Mouse (Mus musculus): ENCODE results near the gene Hsd17b11. TPM values are rescaled to one million over a fixed set of nuclear protein-coding genes. Genes with fewer than 3 reads are reported as not detected.

Hsd17b11 gene
- total RNA-seq, 1 experiment, result 45.6 TPM

DNA sequence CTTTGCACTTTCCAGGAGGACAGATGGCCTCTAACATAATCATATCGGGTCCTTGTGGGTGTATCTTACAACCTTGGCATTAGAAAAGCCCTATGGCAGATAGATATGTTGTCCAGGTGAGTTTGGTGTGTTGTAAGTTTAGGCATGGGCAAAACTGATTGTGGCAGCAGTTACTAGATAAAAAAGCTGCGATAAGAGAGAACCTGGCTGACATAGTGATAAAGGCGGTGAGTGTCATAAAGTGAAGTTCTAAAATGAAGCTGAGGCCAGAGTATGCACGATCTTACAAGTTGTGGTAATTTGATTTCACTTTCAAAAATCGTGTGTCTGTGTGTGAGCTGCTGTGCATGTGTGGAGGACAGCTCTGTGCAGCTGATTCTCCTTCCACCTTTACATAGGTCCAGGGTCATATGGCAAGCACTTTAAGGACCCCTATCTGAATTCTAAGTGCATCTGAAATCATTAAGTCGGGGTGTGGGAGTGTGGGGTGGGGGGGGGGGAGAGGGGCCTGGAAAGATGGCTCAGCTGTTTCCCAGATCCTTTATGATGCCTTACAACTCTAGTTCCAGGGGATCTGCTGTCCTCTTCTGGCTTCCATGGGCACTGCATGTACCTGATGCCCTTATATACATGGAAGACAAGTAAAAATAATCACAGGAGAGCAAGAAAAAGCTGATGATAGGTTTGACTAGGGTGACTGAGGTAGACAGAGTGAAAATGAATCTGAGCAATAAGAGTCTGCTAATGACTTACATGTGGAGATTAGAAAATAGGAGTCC is 17.6 kb upstream of the Hsd17b11 start:
- DNase-seq (ENCODE audit: low read depth, low spot score), result no peak
- TF ChIP-seq ZNF384 (IDR thresholded peaks at IDR 0.05; ENCODE audit: low read depth, low read length) (no peak), CHD2 (IDR thresholded peaks at IDR 0.05; ENCODE audit: low read depth, low read length) (no peak), ZC3H11A (IDR thresholded peaks at IDR 0.05; ENCODE audit: borderline replicate concordance, low read depth, low read length) (peak; percentile 37; the same call in 1 of the 2 replicates), HCFC1 (IDR thresholded peaks at IDR 0.05; ENCODE audit: borderline replicate concordance, insufficient read depth, low read length) (no peak), MAFK (IDR thresholded peaks at IDR 0.05; ENCODE audit: insufficient read depth, low read depth, low read length) (no peak)
- Histone ChIP-seq H3K27ac (ENCODE audit: insufficient read depth, low read depth, low read length, poor library complexity, severe bottlenecking) (no peak overlapping the region), H3K9ac (ENCODE audit: insufficient read depth, low read depth, low read length, poor library complexity, severe bottlenecking) (no peak overlapping the region), H3K4me1 (ENCODE audit: control insufficient read depth in 2 of 2, insufficient read depth in 2 of 2, low read length in 2 of 2, poor library complexity in 1 of 2) (no peaks in the 10 kb centered on the region), H3K36me3 (ENCODE audit: control insufficient read depth, insufficient read depth, low read length, poor library complexity, severe bottlenecking) (no peaks in the 10 kb centered on the region), H3K4me3 (ENCODE audit: insufficient read depth in 1 of 2, low read depth in 1 of 2, low read length in 2 of 2, poor library complexity in 1 of 2, severe bottlenecking in 1 of 2) (no peak overlapping the region), H3K9me3 (ENCODE audit: control insufficient read depth, insufficient read depth, low read depth, low read length) (no peaks in the 10 kb centered on the region)
- in situ Hi-C loops (cut with MboI; ENCODE audit: low sequenced_read_pairs in 2 of 2, unreplicated experiment in 2 of 2), result no loop called here

- in situ Hi-C loops (cut with MboI; ENCODE audit: low sequenced_read_pairs in 2 of 2, unreplicated experiment in 2 of 2), result no loop called here
- H3K9ac ChIP-seq (ENCODE audit: insufficient read depth, low read depth, low read length, poor library complexity, severe bottlenecking), result no peak overlapping the region
- H3K4me1 ChIP-seq (ENCODE audit: control insufficient read depth in 2 of 2, insufficient read depth in 2 of 2, low read length in 2 of 2, poor library complexity in 1 of 2), result no peaks in the 10 kb centered on the region
- H3K27ac ChIP-seq (ENCODE audit: insufficient read depth, low read depth, low read length, poor library complexity, severe bottlenecking), result no peak overlapping the region
- no peak for DNase-seq (ENCODE audit: low read depth, low spot score)
- no peak for TF ChIP-seq ZC3H11A (IDR thresholded peaks at IDR 0.05; ENCODE audit: borderline replicate concordance, low read depth, low read length)
- no peak for TF ChIP-seq CHD2 (IDR thresholded peaks at IDR 0.05; ENCODE audit: low read depth, low read length)
- TF ChIP-seq MAFK (IDR thresholded peaks at IDR 0.05; ENCODE audit: insufficient read depth, low read depth, low read length), result no peak
- TF ChIP-seq HCFC1 (IDR thresholded peaks at IDR 0.05; ENCODE audit: borderline replicate concordance, insufficient read depth, low read length), result no peak
- TF ChIP-seq ZNF384 (IDR thresholded peaks at IDR 0.05; ENCODE audit: low read depth, low read length), result no peak
- H3K9me3 ChIP-seq (ENCODE audit: control insufficient read depth, insufficient read depth, low read depth, low read length), result no peaks in the 10 kb centered on the region
- H3K4me3 ChIP-seq (ENCODE audit: insufficient read depth in 1 of 2, low read depth in 1 of 2, low read length in 2 of 2, poor library complexity in 1 of 2, severe bottlenecking in 1 of 2), result no peak overlapping the region
- H3K36me3 ChIP-seq (ENCODE audit: control insufficient read depth, insufficient read depth, low read length, poor library complexity, severe bottlenecking), result no peaks in the 10 kb centered on the region
Measured at GRCm38 (mm10) chr5:104036686-104037085, 15.0 kb upstream of the Hsd17b11 start.

DNA sequence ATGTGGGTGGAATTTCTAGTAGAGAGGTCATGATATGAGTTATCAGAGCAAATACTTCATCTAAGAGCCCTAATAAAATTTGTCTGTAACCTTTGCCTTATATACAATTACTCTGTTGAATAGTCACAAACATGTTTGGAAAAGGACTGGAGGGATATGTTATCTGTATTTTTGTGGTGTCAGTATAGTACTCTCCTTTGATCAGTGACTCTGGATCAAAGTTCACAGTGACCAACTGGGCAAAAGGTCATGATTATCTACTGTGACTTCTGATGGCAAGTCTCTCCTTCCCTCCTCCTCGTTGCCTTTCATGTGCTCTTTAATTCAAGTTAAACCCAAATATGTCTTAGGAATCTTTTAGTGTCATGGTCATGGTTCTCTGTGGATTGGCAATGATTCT is 14.1 kb upstream of the Hsd17b11 start:
- no peak for TF ChIP-seq HCFC1 (IDR thresholded peaks at IDR 0.05; ENCODE audit: borderline replicate concordance, insufficient read depth, low read length)
- TF ChIP-seq ZC3H11A (IDR thresholded peaks at IDR 0.05; ENCODE audit: borderline replicate concordance, low read depth, low read length), result no peak
- TF ChIP-seq MAFK (IDR thresholded peaks at IDR 0.05; ENCODE audit: insufficient read depth, low read depth, low read length), result no peak
- TF ChIP-seq CHD2 (IDR thresholded peaks at IDR 0.05; ENCODE audit: low read depth, low read length), result no peak
- TF ChIP-seq ZNF384 (IDR thresholded peaks at IDR 0.05; ENCODE audit: low read depth, low read length), result no peak
- H3K9me3 ChIP-seq (ENCODE audit: control insufficient read depth, insufficient read depth, low read depth, low read length), result no peaks in the 10 kb centered on the region
- H3K4me1 ChIP-seq (ENCODE audit: control insufficient read depth in 2 of 2, insufficient read depth in 2 of 2, low read length in 2 of 2, poor library complexity in 1 of 2), result peaks cover under 1 to 1% of the 10 kb centered on the region in 2 experiments; a peak in 2 of 4 replicates
- in situ Hi-C loops (cut with MboI; ENCODE audit: low sequenced_read_pairs in 2 of 2, unreplicated experiment in 2 of 2), result no loop called here
- no peak overlapping the region for H3K27ac ChIP-seq (ENCODE audit: insufficient read depth, low read depth, low read length, poor library complexity, severe bottlenecking)
- no peaks in the 10 kb centered on the region for H3K36me3 ChIP-seq (ENCODE audit: control insufficient read depth, insufficient read depth, low read length, poor library complexity, severe bottlenecking)
- no peak for DNase-seq (ENCODE audit: low read depth, low spot score)
- H3K4me3 ChIP-seq (ENCODE audit: insufficient read depth in 1 of 2, low read depth in 1 of 2, low read length in 2 of 2, poor library complexity in 1 of 2, severe bottlenecking in 1 of 2), result no peak overlapping the region
- no peak overlapping the region for H3K9ac ChIP-seq (ENCODE audit: insufficient read depth, low read depth, low read length, poor library complexity, severe bottlenecking)

DNA sequence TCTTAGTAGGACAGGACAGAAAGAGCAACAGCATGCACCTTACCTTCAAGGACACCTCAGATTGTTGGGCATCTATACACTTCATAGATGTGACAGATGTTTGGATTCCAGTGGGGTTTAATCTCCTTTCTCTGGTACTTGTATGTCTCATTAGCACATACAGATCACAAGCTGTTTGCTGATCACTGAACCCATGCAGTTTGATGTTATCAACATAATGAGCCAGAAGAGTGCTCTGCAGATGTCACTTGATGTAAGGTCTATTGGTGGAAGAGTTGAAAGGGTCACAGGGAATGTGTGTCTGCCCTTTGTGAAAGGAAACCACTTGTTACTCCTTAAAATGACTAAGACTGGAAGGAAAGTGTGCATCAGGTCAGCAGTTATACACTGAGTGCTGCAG is 13.3 kb upstream of the Hsd17b11 start:
- H3K9me3 ChIP-seq (ENCODE audit: control insufficient read depth, insufficient read depth, low read depth, low read length), result no peaks in the 10 kb centered on the region
- DNase-seq (ENCODE audit: low read depth, low spot score), result no peak
- H3K4me3 ChIP-seq (ENCODE audit: insufficient read depth in 1 of 2, low read depth in 1 of 2, low read length in 2 of 2, poor library complexity in 1 of 2, severe bottlenecking in 1 of 2), result no peak overlapping the region
- peaks cover 3 to 7% of the 10 kb centered on the region in 2 experiments; a peak in 3 of 4 replicates for H3K4me1 ChIP-seq (ENCODE audit: control insufficient read depth in 2 of 2, insufficient read depth in 2 of 2, low read length in 2 of 2, poor library complexity in 1 of 2)
- no peaks in the 10 kb centered on the region for H3K36me3 ChIP-seq (ENCODE audit: control insufficient read depth, insufficient read depth, low read length, poor library complexity, severe bottlenecking)
- H3K9ac ChIP-seq (ENCODE audit: insufficient read depth, low read depth, low read length, poor library complexity, severe bottlenecking), result no peak overlapping the region
- H3K27ac ChIP-seq (ENCODE audit: insufficient read depth, low read depth, low read length, poor library complexity, severe bottlenecking), result no peak overlapping the region
- in situ Hi-C loops (cut with MboI; ENCODE audit: low sequenced_read_pairs in 2 of 2, unreplicated experiment in 2 of 2), result no loop called here
- TF ChIP-seq MAFK (IDR thresholded peaks at IDR 0.05; ENCODE audit: insufficient read depth, low read depth, low read length) (no peak), CHD2 (IDR thresholded peaks at IDR 0.05; ENCODE audit: low read depth, low read length) (no peak), HCFC1 (IDR thresholded peaks at IDR 0.05; ENCODE audit: borderline replicate concordance, insufficient read depth, low read length) (no peak), ZC3H11A (IDR thresholded peaks at IDR 0.05; ENCODE audit: borderline replicate concordance, low read depth, low read length) (no peak), ZNF384 (IDR thresholded peaks at IDR 0.05; ENCODE audit: low read depth, low read length) (no peak)

All from ES-E14 (cell line).